Comparison of ENCODE assay signal across 18 mouse cellular contexts in the genomic region with DNA sequence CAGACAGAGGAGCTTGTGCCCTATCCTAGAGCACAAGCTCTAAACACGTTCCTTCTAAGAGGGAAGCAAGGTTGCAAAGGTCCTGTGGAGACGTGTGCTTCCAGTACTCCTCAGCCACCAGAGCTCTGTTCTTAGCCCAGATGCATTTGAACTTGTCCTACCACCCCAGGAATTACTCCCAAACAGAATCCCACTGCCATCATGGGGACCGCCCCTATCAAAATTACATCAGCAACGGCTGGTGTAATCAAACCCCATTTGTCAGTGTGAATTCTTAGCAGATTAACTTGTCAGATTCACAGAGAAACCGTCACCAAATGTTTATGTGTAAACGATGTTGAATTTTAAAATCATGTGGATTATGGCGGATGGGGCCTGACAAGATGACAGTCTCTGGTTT. TPM values are rescaled to one million over a fixed set of nuclear protein-coding genes. Genes with fewer than 3 reads are reported as not detected.
DNase-seq lines count a peak whose midpoint lies in the region; ATAC-seq and TF ChIP-seq lines count a peak whose summit lies in the region.
"Had no signal": no experiment of that assay in that cellular context is flagged by ENCODE, and none has a peak within 500 bp of the region (broad histone marks: within the 10 kb centered on the region; RNA-seq: fewer than 3 reads in every experiment).

No protein-coding gene starts in this region.

- no peak overlapping the region for H3K4me2 ChIP-seq in kidney, embryonic 16.5 days (replicated peaks; ENCODE audit: low read depth, low read length)
- no peak overlapping the region for H3K4me2 ChIP-seq in midbrain, embryonic 11.5 days
- no peak overlapping the region for H3K4me2 ChIP-seq in midbrain, postnatal 0 days (ENCODE audit: low read depth, low read length, poor library complexity, severe bottlenecking)
- H3K4me2 ChIP-seq: liver, embryonic 11.5 days; neural tube, embryonic 12.5 days had no signal

- peak overlapping the region; percentile 92 for H3K27ac ChIP-seq in gastrocnemius, adult 2 months
- H3K27ac ChIP-seq in kidney, embryonic 16.5 days (ENCODE audit: low read length), result peak overlapping the region; percentile 79
- H3K27ac ChIP-seq in midbrain, embryonic 11.5 days (ENCODE audit: low read depth, low read length), result no peak overlapping the region
- H3K27ac ChIP-seq in midbrain, postnatal 0 days (ENCODE audit: low read depth, low read length), result no peak overlapping the region
- H3K27ac ChIP-seq: hindbrain, postnatal 0 days; neural tube, embryonic 12.5 days had no signal

- 76% methylated on average over 7 of the region's 7 CpGs for WGBS in kidney, embryonic 16.5 days
- WGBS in midbrain, embryonic 11.5 days, result 83% methylated on average over 7 of the region's 7 CpGs
- WGBS in midbrain, postnatal 0 days, result 88% methylated on average over 7 of the region's 7 CpGs

- H3K9ac ChIP-seq in kidney, embryonic 16.5 days (replicated peaks; ENCODE audit: low read length), result no peak overlapping the region
- H3K9ac ChIP-seq in midbrain, embryonic 11.5 days (ENCODE audit: low read length), result no peak overlapping the region
- no peak overlapping the region for H3K9ac ChIP-seq in midbrain, postnatal 0 days (replicated peaks; ENCODE audit: low read length, poor library complexity, severe bottlenecking)
- H3K9ac ChIP-seq: forebrain, postnatal 0 days; neural tube, embryonic 12.5 days had no signal

- H3K36me3 ChIP-seq in kidney, embryonic 16.5 days (ENCODE audit: insufficient read depth, low read length), result peaks cover 37% of the 10 kb centered on the region
- no peaks in the 10 kb centered on the region; the same call in 1 of the 2 replicates for H3K36me3 ChIP-seq in midbrain, embryonic 11.5 days (ENCODE audit: control insufficient read depth, insufficient read depth, low read length)
- peaks cover 27% of the 10 kb centered on the region for H3K36me3 ChIP-seq in midbrain, postnatal 0 days (ENCODE audit: insufficient read depth, low read length)

- no peak for DNase-seq in gastrocnemius, adult 2 months
- no peak for DNase-seq in gastrocnemius, postnatal 10 days
- DNase-seq in kidney, postnatal 36 days, result no peak
- DNase-seq in midbrain, embryonic 11.5 days (ENCODE audit: low spot score, missing footprints), result peak; percentile 73
- no peak for DNase-seq in midbrain, postnatal 0 days (ENCODE audit: low spot score)
- DNase-seq in ovary, postnatal 10 days (ENCODE audit: low spot score), result no peak
- no peak for DNase-seq in thymus, postnatal 14 days
- DNase-seq: adrenal gland, postnatal 14 days; cerebellum, adult 9-10 months; forebrain, postnatal 0 days; heart, postnatal 14 days; kidney, postnatal 10 days; layer of hippocampus, adult 9-11 months had no signal

- peaks cover 17% of the 10 kb centered on the region for H3K27me3 ChIP-seq in kidney, embryonic 16.5 days (ENCODE audit: insufficient read depth, low read length)
- H3K27me3 ChIP-seq in midbrain, embryonic 11.5 days (ENCODE audit: control insufficient read depth, insufficient read depth, low read length), result peaks cover 24% of the 10 kb centered on the region
- H3K27me3 ChIP-seq in midbrain, postnatal 0 days (ENCODE audit: insufficient read depth, low read length), result peaks cover 33% of the 10 kb centered on the region
- H3K27me3 ChIP-seq: CH12.LX had no signal

- no peak overlapping the region for H3K4me3 ChIP-seq in gastrocnemius, adult 2 months
- H3K4me3 ChIP-seq in kidney, embryonic 16.5 days (ENCODE audit: low read length), result no peak overlapping the region
- H3K4me3 ChIP-seq in midbrain, embryonic 11.5 days (ENCODE audit: low read depth, low read length), result no peak overlapping the region
- no peak overlapping the region for H3K4me3 ChIP-seq in midbrain, postnatal 0 days (ENCODE audit: low read depth, low read length)
- H3K4me3 ChIP-seq: neural tube, embryonic 12.5 days had no signal

- no peak for ATAC-seq in kidney, embryonic 16.5 days (ENCODE audit: low FRiP score, low TSS enrichment)
- no peak for ATAC-seq in midbrain, embryonic 11.5 days (ENCODE audit: low FRiP score)
- ATAC-seq in midbrain, postnatal 0 days (ENCODE audit: low FRiP score), result no peak
- ATAC-seq: forebrain, postnatal 0 days; hindbrain, postnatal 0 days had no signal

- TF ChIP-seq CTCF in gastrocnemius, adult 2 months (IDR thresholded peaks at IDR 0.05), result no peak
- no peak for TF ChIP-seq CTCF in midbrain, postnatal 0 days (IDR thresholded peaks at IDR 0.05)

- peaks cover 49% of the 10 kb centered on the region for H3K4me1 ChIP-seq in kidney, embryonic 16.5 days (ENCODE audit: insufficient read depth, low read length)
- peaks cover 2% of the 10 kb centered on the region; the same call in 1 of the 2 replicates for H3K4me1 ChIP-seq in midbrain, embryonic 11.5 days (ENCODE audit: control insufficient read depth, insufficient read depth, low read length)
- no peaks in the 10 kb centered on the region for H3K4me1 ChIP-seq in midbrain, postnatal 0 days (ENCODE audit: insufficient read depth, low read length)

- intact Hi-C loops in gastrocnemius, adult 2 months (cut with DNase I), result no loop called here

- no peaks in the 10 kb centered on the region for H3K9me3 ChIP-seq in kidney, embryonic 16.5 days (ENCODE audit: low read length)
- H3K9me3 ChIP-seq in midbrain, embryonic 11.5 days (ENCODE audit: control insufficient read depth, low read length), result no peaks in the 10 kb centered on the region
- no peaks in the 10 kb centered on the region for H3K9me3 ChIP-seq in midbrain, postnatal 0 days (ENCODE audit: low read length)
- H3K9me3 ChIP-seq: neural tube, embryonic 12.5 days had no signal

RNA-seq across cellular contexts. Expression of a gene that starts 8.4 kb away (rescaled TPM):
- 1 to 10 TPM; 4.6 to 6.6 TPM for total RNA-seq in gastrocnemius, adult 2 months (2021)
- 10 to 100 TPM; 21.1 to 27.1 TPM for total RNA-seq in gastrocnemius, postnatal 10 days (2021)
- 16.1 and 16.2 TPM in 2 replicates for polyA plus RNA-seq in kidney, embryonic 16.5 days (2015; fragmentation: Nextera tagmentation; extraction: Ambion mirVana)
- 0.34 and 0.57 TPM in 2 replicates for polyA plus RNA-seq in midbrain, embryonic 11.5 days (2014; fragmentation: Nextera tagmentation; extraction: Ambion mirVana)
- total RNA-seq in midbrain, postnatal 0 days (2014; rRNA removed), result 7.1 and 8.0 TPM in 2 replicates
- 1.4 and 1.5 TPM in 2 replicates for polyA plus RNA-seq in midbrain, postnatal 0 days (2015; fragmentation: Nextera tagmentation; extraction: Ambion mirVana)

RNA-seq across cellular contexts. Expression of a gene that starts 17.7 kb away (rescaled TPM):
- total RNA-seq in gastrocnemius, adult 2 months (2021), result 1 to 10 TPM; 2.5 to 3.6 TPM
- 1 to 10 TPM; 4.7 to 5.1 TPM for total RNA-seq in gastrocnemius, postnatal 10 days (2021)
- polyA plus RNA-seq in kidney, embryonic 16.5 days (2015; fragmentation: Nextera tagmentation; extraction: Ambion mirVana), result 26.1 and 26.9 TPM in 2 replicates
- polyA plus RNA-seq in midbrain, embryonic 11.5 days (2014; fragmentation: Nextera tagmentation; extraction: Ambion mirVana), result 28.5 and 29.8 TPM in 2 replicates
- total RNA-seq in midbrain, postnatal 0 days (2014; rRNA removed), result 14.2 and 26.0 TPM in 2 replicates
- polyA plus RNA-seq in midbrain, postnatal 0 days (2015; fragmentation: Nextera tagmentation; extraction: Ambion mirVana), result 10.4 and 12.7 TPM in 2 replicates

RNA-seq across cellular contexts. Expression of a gene that starts 30.1 kb away (rescaled TPM):
- 1 to 10 TPM; 5.5 to 6.2 TPM for total RNA-seq in gastrocnemius, adult 2 months (2021)
- 1 to 10 TPM; 8.3 to 8.4 TPM for total RNA-seq in gastrocnemius, postnatal 10 days (2021)
- 28.2 and 28.4 TPM in 2 replicates for polyA plus RNA-seq in kidney, embryonic 16.5 days (2015; fragmentation: Nextera tagmentation; extraction: Ambion mirVana)
- 15.3 and 17.3 TPM in 2 replicates for polyA plus RNA-seq in midbrain, embryonic 11.5 days (2014; fragmentation: Nextera tagmentation; extraction: Ambion mirVana)
- 17.4 and 19.9 TPM in 2 replicates for total RNA-seq in midbrain, postnatal 0 days (2014; rRNA removed)
- polyA plus RNA-seq in midbrain, postnatal 0 days (2015; fragmentation: Nextera tagmentation; extraction: Ambion mirVana), result 10.8 and 12.1 TPM in 2 replicates

RNA-seq across cellular contexts. Expression of a gene that starts 32.6 kb away (rescaled TPM):
- 1 to 10 TPM in 1 of 2 experiments, under 1 TPM in 1; 0.54 to 1.1 TPM for total RNA-seq in gastrocnemius, adult 2 months (2021)
- total RNA-seq in gastrocnemius, postnatal 10 days (2021), result 1 to 10 TPM; 3.2 to 3.8 TPM
- polyA plus RNA-seq in kidney, embryonic 16.5 days (2015; fragmentation: Nextera tagmentation; extraction: Ambion mirVana), result 3.8 and 5.0 TPM in 2 replicates
- 4.6 TPM in 2 replicates for polyA plus RNA-seq in midbrain, embryonic 11.5 days (2014; fragmentation: Nextera tagmentation; extraction: Ambion mirVana)
- total RNA-seq in midbrain, postnatal 0 days (2014; rRNA removed), result 15.4 and 18.5 TPM in 2 replicates
- 16.2 and 17.5 TPM in 2 replicates for polyA plus RNA-seq in midbrain, postnatal 0 days (2015; fragmentation: Nextera tagmentation; extraction: Ambion mirVana)

Comparison
In these comparisons a context has a peak if more than half of its experiments do, and no peak if none do; other contexts are left out.
1. H3K27ac ChIP-seq: peak in gastrocnemius, adult 2 months (single experiment) and kidney, embryonic 16.5 days (single experiment); none in midbrain, embryonic 11.5 days (single experiment) and midbrain, postnatal 0 days (single experiment).